8 mouse cellular contexts compared by ENCODE assay signal in genomic region chr11:120571754-120572416, GRCm38 (mm10). TPM values are rescaled to one million over a fixed set of nuclear protein-coding genes. Genes with fewer than 3 reads are reported as not detected.
DNase-seq lines count a peak whose midpoint lies in the region; ATAC-seq and TF ChIP-seq lines count a peak whose summit lies in the region.

No protein-coding gene starts in this region.

- H3K27me3 ChIP-seq in C2C12 (ENCODE audit: control insufficient read depth, insufficient read depth, insufficient read length): no peaks in the 10 kb centered on the region
- no peaks in the 10 kb centered on the region for H3K27me3 ChIP-seq in forebrain, embryonic 11.5 days (ENCODE audit: control insufficient read depth, insufficient read depth, low read length)
- no peaks in the 10 kb centered on the region for H3K27me3 ChIP-seq in liver, embryonic 11.5 days (replicated peaks; ENCODE audit: control insufficient read depth, insufficient read depth, low read length)

- WGBS in forebrain, embryonic 11.5 days: 17% methylated on average over 11 of the region's 11 CpGs
- 6% methylated on average over 11 of the region's 11 CpGs for WGBS in liver, embryonic 11.5 days

- TF ChIP-seq CTCF in C2C12 (IDR thresholded peaks at IDR 0.05; ENCODE audit: control insufficient read depth, insufficient read depth, insufficient read length): no peak

- H3K36me3 ChIP-seq in C2C12 (ENCODE audit: control insufficient read depth, insufficient read depth): peaks cover 49% of the 10 kb centered on the region
- H3K36me3 ChIP-seq in forebrain, embryonic 11.5 days (ENCODE audit: control insufficient read depth, insufficient read depth, low read length): peaks cover 15% of the 10 kb centered on the region
- peaks cover 34% of the 10 kb centered on the region for H3K36me3 ChIP-seq in liver, embryonic 11.5 days (ENCODE audit: control insufficient read depth, insufficient read depth, low read length)

- H3K79me3 ChIP-seq in C2C12 (ENCODE audit: low read depth): peaks cover 41% of the 10 kb centered on the region

- peak; percentile 86 for DNase-seq in heart, adult 11 months
- DNase-seq in heart, adult 18-20 months: no peak
- DNase-seq in forebrain, embryonic 11.5 days (ENCODE audit: low spot score): no peak
- DNase-seq in liver, embryonic 11.5 days (ENCODE audit: low spot score): no peak
- no peak for DNase-seq in thymus, postnatal 14 days
- DNase-seq in kidney, postnatal 10 days: no peak

- peaks cover 12% of the 10 kb centered on the region for H3K4me1 ChIP-seq in forebrain, embryonic 11.5 days (replicated peaks; ENCODE audit: control insufficient read depth, insufficient read depth, low read length)
- peaks cover 25% of the 10 kb centered on the region for H3K4me1 ChIP-seq in liver, embryonic 11.5 days (replicated peaks; ENCODE audit: control insufficient read depth, insufficient read depth, low read length)

- peak overlapping the region; percentile 43; the same call in 1 of the 2 replicates for H3K27ac ChIP-seq in forebrain, embryonic 11.5 days (ENCODE audit: low read depth, low read length)
- peak overlapping the region; percentile 85 for H3K27ac ChIP-seq in liver, embryonic 11.5 days (ENCODE audit: low read depth, low read length)

- peak overlapping the region; percentile 93 for H3ac ChIP-seq in C2C12 (ENCODE audit: control insufficient read depth, insufficient read length, low read depth)

- peak overlapping the region; percentile 92 for H3K9ac ChIP-seq in forebrain, embryonic 11.5 days (ENCODE audit: low read length)
- peak overlapping the region; percentile 97 for H3K9ac ChIP-seq in liver, embryonic 11.5 days (ENCODE audit: low read depth, low read length)

- H3K4me2 ChIP-seq in forebrain, embryonic 11.5 days (ENCODE audit: low read depth, low read length, severe bottlenecking): peak overlapping the region; percentile 94
- peak overlapping the region; percentile 93 for H3K4me2 ChIP-seq in liver, embryonic 11.5 days

- H3K9me3 ChIP-seq in forebrain, embryonic 11.5 days (ENCODE audit: control insufficient read depth, low read length): no peaks in the 10 kb centered on the region
- H3K9me3 ChIP-seq in liver, embryonic 11.5 days (ENCODE audit: control insufficient read depth, low read length): no peaks in the 10 kb centered on the region

- H3K79me2 ChIP-seq in C2C12 (ENCODE audit: control insufficient read depth, insufficient read depth): peaks cover 69% of the 10 kb centered on the region

- no peak for ATAC-seq in forebrain, embryonic 11.5 days (replicated peaks; ENCODE audit: low FRiP score)
- no peak for ATAC-seq in liver, embryonic 11.5 days (replicated peaks; ENCODE audit: low FRiP score)
- ATAC-seq in granulocyte monocyte progenitor cell, adult 5-6 weeks (replicated peaks; ENCODE audit: poor library complexity, severe bottlenecking): no peak

- H3K4me3 ChIP-seq in C2C12 (ENCODE audit: insufficient read depth, poor library complexity, severe bottlenecking): peak overlapping the region; percentile 91
- peak overlapping the region; percentile 97 for H3K4me3 ChIP-seq in forebrain, embryonic 11.5 days (ENCODE audit: low read depth, low read length)
- H3K4me3 ChIP-seq in liver, embryonic 11.5 days (ENCODE audit: low read depth, low read length): peak overlapping the region; percentile 81

TF ChIP-seq in C2C12, 6 proteins besides CTCF, POLR2A, EP300 and RAD21:
- TF ChIP-seq MAX (IDR thresholded peaks at IDR 0.05): no peak
- TF ChIP-seq FOSL1 (IDR thresholded peaks at IDR 0.05; ENCODE audit: insufficient read depth, low read length, poor library complexity, severe bottlenecking): no peak
- no peak for TF ChIP-seq MYOD1 (IDR thresholded peaks at IDR 0.05; ENCODE audit: control insufficient read depth, insufficient read length, low read depth)
- TF ChIP-seq CEBPB (IDR thresholded peaks at IDR 0.05; ENCODE audit: low read depth): no peak
- TF ChIP-seq USF1 (IDR thresholded peaks at IDR 0.05; ENCODE audit: low read depth): no peak
- TF ChIP-seq MYOG (IDR thresholded peaks at IDR 0.05; ENCODE audit: control insufficient read depth, extremely low read depth, insufficient read length): no peak

RNA-seq across cellular contexts. Expression of gene P4hb, which starts 1.2 kb away (rescaled TPM):
- 100 to 1,000 TPM; 230 TPM for total RNA-seq in heart, adult 18-20 months (2021)
- 519 TPM for polyA plus RNA-seq in C2C12 (2012; fragmentation: generic; extraction: Trizol)
- 439 and 476 TPM in 2 replicates for polyA plus RNA-seq in forebrain, embryonic 11.5 days (2014; fragmentation: Nextera tagmentation; extraction: Ambion mirVana)
- 648 and 680 TPM in 2 replicates for polyA plus RNA-seq in liver, embryonic 11.5 days (2014; fragmentation: Nextera tagmentation; extraction: Ambion mirVana)
- total RNA-seq in granulocyte monocyte progenitor cell, adult 5-6 weeks (2014; fragmentation: Nextera tagmentation): 864 and 921 TPM in 2 replicates
- 1,372 and 1,702 TPM in 2 replicates for total RNA-seq in granulocyte monocyte progenitor cell, adult 5-6 weeks (2017)

RNA-seq across cellular contexts. Expression of gene Arhgdia, which starts 9.5 kb away (rescaled TPM):
- total RNA-seq in heart, adult 18-20 months (2021): 100 to 1,000 TPM; 133 to 144 TPM
- polyA plus RNA-seq in C2C12 (2012; fragmentation: generic; extraction: Trizol): 1,072 TPM
- 621 and 667 TPM in 2 replicates for polyA plus RNA-seq in forebrain, embryonic 11.5 days (2014; fragmentation: Nextera tagmentation; extraction: Ambion mirVana)
- polyA plus RNA-seq in liver, embryonic 11.5 days (2014; fragmentation: Nextera tagmentation; extraction: Ambion mirVana): 557 and 561 TPM in 2 replicates
- 514 and 552 TPM in 2 replicates for total RNA-seq in granulocyte monocyte progenitor cell, adult 5-6 weeks (2014; fragmentation: Nextera tagmentation)
- 163 and 168 TPM in 2 replicates for total RNA-seq in granulocyte monocyte progenitor cell, adult 5-6 weeks (2017)

RNA-seq across cellular contexts. Expression of gene Ppp1r27, which starts 21.0 kb away (rescaled TPM):
- total RNA-seq in heart, adult 18-20 months (2021): under 1 TPM in 1 of 2 experiments, not detected in 1; 0.35 TPM
- polyA plus RNA-seq in C2C12 (2012; fragmentation: generic; extraction: Trizol): 0.12 TPM
- not detected in 2 replicates for polyA plus RNA-seq in forebrain, embryonic 11.5 days (2014; fragmentation: Nextera tagmentation; extraction: Ambion mirVana)
- not detected in 2 replicates for polyA plus RNA-seq in liver, embryonic 11.5 days (2014; fragmentation: Nextera tagmentation; extraction: Ambion mirVana)
- total RNA-seq in granulocyte monocyte progenitor cell, adult 5-6 weeks (2014; fragmentation: Nextera tagmentation): not detected in 2 replicates
- not detected in 2 replicates for total RNA-seq in granulocyte monocyte progenitor cell, adult 5-6 weeks (2017)

RNA-seq across cellular contexts. Expression of gene Mcrip1, which starts 22.4 kb away (rescaled TPM):
- 10 to 100 TPM; 39.1 to 44.1 TPM for total RNA-seq in heart, adult 18-20 months (2021)
- 90.7 TPM for polyA plus RNA-seq in C2C12 (2012; fragmentation: generic; extraction: Trizol)
- 213 and 247 TPM in 2 replicates for polyA plus RNA-seq in forebrain, embryonic 11.5 days (2014; fragmentation: Nextera tagmentation; extraction: Ambion mirVana)
- polyA plus RNA-seq in liver, embryonic 11.5 days (2014; fragmentation: Nextera tagmentation; extraction: Ambion mirVana): 117 and 123 TPM in 2 replicates
- 64.7 and 75.8 TPM in 2 replicates for total RNA-seq in granulocyte monocyte progenitor cell, adult 5-6 weeks (2014; fragmentation: Nextera tagmentation)
- 23.1 and 23.4 TPM in 2 replicates for total RNA-seq in granulocyte monocyte progenitor cell, adult 5-6 weeks (2017)

RNA-seq across cellular contexts. Expression of gene Alyref, which starts 26.3 kb away (rescaled TPM):
- 10 to 100 TPM; 44.1 to 46.9 TPM for total RNA-seq in heart, adult 18-20 months (2021)
- 218 TPM for polyA plus RNA-seq in C2C12 (2012; fragmentation: generic; extraction: Trizol)
- polyA plus RNA-seq in forebrain, embryonic 11.5 days (2014; fragmentation: Nextera tagmentation; extraction: Ambion mirVana): 808 and 816 TPM in 2 replicates
- polyA plus RNA-seq in liver, embryonic 11.5 days (2014; fragmentation: Nextera tagmentation; extraction: Ambion mirVana): 601 and 617 TPM in 2 replicates
- total RNA-seq in granulocyte monocyte progenitor cell, adult 5-6 weeks (2014; fragmentation: Nextera tagmentation): 161 and 171 TPM in 2 replicates
- total RNA-seq in granulocyte monocyte progenitor cell, adult 5-6 weeks (2017): 315 and 430 TPM in 2 replicates
